Mouse (Mus musculus): ENCODE results near the gene Gm4792. TPM values are rescaled to one million over a fixed set of nuclear protein-coding genes. Genes with fewer than 3 reads are reported as not detected.

The Gm4792 gene
- polyA plus RNA-seq, 1 experiment from 2014 or later = not detected

DNA sequence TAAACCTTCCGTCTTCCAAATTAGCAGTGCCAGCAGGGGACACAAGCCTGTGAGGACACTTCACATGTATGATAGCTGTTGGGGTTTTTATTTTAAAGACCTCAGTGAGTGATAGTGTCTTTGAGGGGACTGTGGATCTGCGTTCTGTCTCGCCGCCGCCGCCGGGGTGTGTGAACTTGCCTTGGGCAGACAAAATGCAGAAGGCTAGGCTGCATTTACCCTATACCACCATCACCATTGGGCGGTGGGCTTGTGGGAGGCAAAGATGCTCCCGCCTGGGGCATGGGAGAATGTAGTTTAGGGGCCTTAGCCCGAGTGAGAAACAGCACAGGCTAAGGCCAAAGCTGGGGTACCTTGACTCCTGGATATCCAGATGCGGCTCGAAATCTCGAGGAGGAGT lies 35.9 kb downstream of the Gm4792 start:
- Histone ChIP-seq H3K4me2 (ENCODE audit: low read depth, low read length) (no peak overlapping the region), H3K9ac (replicated peaks; ENCODE audit: low read length) (no peak overlapping the region), H3K27ac (replicated peaks; ENCODE audit: low read depth, low read length) (no peak overlapping the region), H3K9me3 (replicated peaks; ENCODE audit: control insufficient read depth, low read length) (no peaks in the 10 kb centered on the region), H3K27me3 (ENCODE audit: control insufficient read depth, insufficient read depth, low read length) (no peaks in the 10 kb centered on the region), H3K36me3 (replicated peaks; ENCODE audit: control insufficient read depth, insufficient read depth, low read depth, low read length) (no peaks in the 10 kb centered on the region), H3K4me3 (ENCODE audit: low read depth, low read length) (no peak overlapping the region), H3K4me1 (ENCODE audit: control insufficient read depth, insufficient read depth, low read length) (no peaks in the 10 kb centered on the region)
- ATAC-seq (replicated peaks; ENCODE audit: insufficient number of reproducible peaks, low FRiP score, low TSS enrichment, low read depth) (no peak), DNase-seq (ENCODE audit: low spot score) (no peak)
- 90% methylated on average over 13 of the region's 13 CpGs for WGBS

DNA sequence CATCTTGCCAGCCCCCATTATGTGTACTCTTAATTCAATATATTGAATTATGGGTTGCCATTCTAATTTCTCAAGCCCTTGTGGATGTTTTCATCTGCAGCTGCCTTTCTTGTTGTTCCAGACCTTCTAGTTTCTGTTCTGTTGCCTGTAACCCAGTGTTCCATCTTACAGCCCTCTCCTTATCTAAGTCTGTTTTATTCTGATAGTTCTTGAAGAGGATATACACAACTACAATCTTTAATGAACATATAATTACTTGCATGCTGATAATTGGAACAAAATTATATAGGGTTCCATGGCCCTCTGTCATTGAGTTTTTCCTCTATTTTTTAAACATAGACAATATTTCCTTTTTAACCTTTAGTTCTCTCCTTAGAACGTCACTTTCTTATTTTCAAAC lies 38.0 kb downstream of the Gm4792 start:
- Histone ChIP-seq H3K4me2 (ENCODE audit: low read depth, low read length) (no peak overlapping the region), H3K27me3 (ENCODE audit: control insufficient read depth, insufficient read depth, low read length) (no peaks in the 10 kb centered on the region), H3K4me3 (ENCODE audit: low read depth, low read length) (no peak overlapping the region), H3K9ac (replicated peaks; ENCODE audit: low read length) (no peak overlapping the region), H3K4me1 (ENCODE audit: control insufficient read depth, insufficient read depth, low read length) (no peaks in the 10 kb centered on the region), H3K36me3 (replicated peaks; ENCODE audit: control insufficient read depth, insufficient read depth, low read depth, low read length) (no peaks in the 10 kb centered on the region), H3K9me3 (replicated peaks; ENCODE audit: control insufficient read depth, low read length) (no peaks in the 10 kb centered on the region), H3K27ac (replicated peaks; ENCODE audit: low read depth, low read length) (no peak overlapping the region)
- DNase-seq (ENCODE audit: low spot score) = no peak
- 74% methylated on average over 1 of the region's 1 CpGs for WGBS
- ATAC-seq (replicated peaks; ENCODE audit: insufficient number of reproducible peaks, low FRiP score, low TSS enrichment, low read depth) = no peak

DNA sequence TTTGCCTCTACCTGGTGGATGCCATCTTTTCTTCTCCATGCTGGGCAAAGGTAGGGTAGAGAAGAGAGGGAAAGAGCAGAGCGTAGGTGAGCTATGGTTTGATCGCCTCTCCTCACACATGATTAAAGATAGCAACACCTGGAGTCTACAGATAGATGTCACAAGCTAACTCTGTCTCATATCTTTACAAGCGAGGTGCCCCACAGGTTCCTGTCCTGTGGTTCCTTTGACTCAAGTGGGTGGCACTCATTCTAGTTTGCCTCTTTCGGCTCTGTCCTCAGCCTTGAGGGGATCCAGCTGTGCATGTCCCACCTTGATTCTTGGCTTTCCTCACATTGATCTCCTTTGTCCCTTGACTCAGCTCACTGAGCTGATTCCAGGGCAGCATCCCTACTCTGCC lies 42.0 kb downstream of the Gm4792 start:
- Histone ChIP-seq H3K4me3 (ENCODE audit: low read depth, low read length) (no peak overlapping the region), H3K36me3 (replicated peaks; ENCODE audit: control insufficient read depth, insufficient read depth, low read depth, low read length) (no peaks in the 10 kb centered on the region), H3K27ac (replicated peaks; ENCODE audit: low read depth, low read length) (no peak overlapping the region), H3K4me1 (ENCODE audit: control insufficient read depth, insufficient read depth, low read length) (no peaks in the 10 kb centered on the region), H3K27me3 (ENCODE audit: control insufficient read depth, insufficient read depth, low read length) (no peaks in the 10 kb centered on the region), H3K9me3 (replicated peaks; ENCODE audit: control insufficient read depth, low read length) (no peaks in the 10 kb centered on the region), H3K4me2 (ENCODE audit: low read depth, low read length) (no peak overlapping the region), H3K9ac (replicated peaks; ENCODE audit: low read length) (no peak overlapping the region)
- ATAC-seq (replicated peaks; ENCODE audit: insufficient number of reproducible peaks, low FRiP score, low TSS enrichment, low read depth) (no peak), DNase-seq (ENCODE audit: low spot score) (no peak)
- 89% methylated on average over 4 of the region's 4 CpGs for WGBS

DNA sequence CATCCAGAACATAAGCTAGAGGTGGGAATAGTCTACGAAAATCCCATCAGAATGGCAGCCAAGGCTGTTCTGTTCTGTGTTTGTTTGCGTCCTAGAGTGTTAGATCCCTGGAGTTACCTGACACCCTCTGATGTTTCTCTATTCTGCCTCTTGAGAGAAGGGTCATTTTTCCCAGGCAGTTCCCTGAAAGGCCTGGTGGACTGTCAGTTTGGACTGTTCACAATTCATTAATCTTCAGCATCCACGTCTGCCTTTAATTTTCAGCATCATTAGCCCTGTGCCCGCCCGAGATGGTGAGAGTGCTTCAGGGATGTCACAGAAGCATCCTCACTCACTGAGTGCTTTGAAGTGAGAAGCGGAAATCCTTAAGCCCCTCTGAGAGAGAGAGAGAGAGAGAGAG lies 42.8 kb downstream of the Gm4792 start:
- no peaks in the 10 kb centered on the region for H3K4me1 ChIP-seq (ENCODE audit: control insufficient read depth, insufficient read depth, low read length)
- H3K9ac ChIP-seq (replicated peaks; ENCODE audit: low read length) = no peak overlapping the region
- no peak for DNase-seq (ENCODE audit: low spot score)
- no peak overlapping the region for H3K4me2 ChIP-seq (ENCODE audit: low read depth, low read length)
- H3K36me3 ChIP-seq (replicated peaks; ENCODE audit: control insufficient read depth, insufficient read depth, low read depth, low read length) = no peaks in the 10 kb centered on the region
- H3K4me3 ChIP-seq (ENCODE audit: low read depth, low read length) = no peak overlapping the region
- WGBS = 46% methylated on average over 6 of the region's 6 CpGs
- no peaks in the 10 kb centered on the region for H3K9me3 ChIP-seq (replicated peaks; ENCODE audit: control insufficient read depth, low read length)
- no peak overlapping the region for H3K27ac ChIP-seq (replicated peaks; ENCODE audit: low read depth, low read length)
- H3K27me3 ChIP-seq (ENCODE audit: control insufficient read depth, insufficient read depth, low read length) = no peaks in the 10 kb centered on the region
- no peak for ATAC-seq (replicated peaks; ENCODE audit: insufficient number of reproducible peaks, low FRiP score, low TSS enrichment, low read depth)

DNA sequence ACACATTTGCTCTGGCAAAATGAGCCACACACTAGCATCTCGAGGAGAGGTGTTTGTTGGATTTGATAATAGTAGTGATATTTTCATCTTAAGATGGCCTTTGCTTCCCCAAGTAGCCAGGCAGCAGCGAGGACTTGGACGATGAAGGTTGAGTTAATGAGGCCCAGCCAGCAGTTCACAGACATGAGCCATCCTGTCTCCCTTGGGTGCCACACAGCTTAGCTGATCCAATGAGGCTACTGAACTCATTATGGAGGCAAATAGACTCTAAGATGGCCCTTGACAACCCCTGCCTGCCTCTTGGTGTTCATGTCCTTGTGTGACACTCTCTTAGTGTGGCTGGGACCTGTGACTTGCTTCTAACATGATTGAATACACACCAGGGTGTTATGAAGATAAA lies 43.7 kb downstream of the Gm4792 start:
- no peak for DNase-seq (ENCODE audit: low spot score)
- 72% methylated on average over 3 of the region's 3 CpGs for WGBS
- no peak overlapping the region for H3K9ac ChIP-seq (replicated peaks; ENCODE audit: low read length)
- H3K9me3 ChIP-seq (replicated peaks; ENCODE audit: control insufficient read depth, low read length) = no peaks in the 10 kb centered on the region
- no peaks in the 10 kb centered on the region for H3K4me1 ChIP-seq (ENCODE audit: control insufficient read depth, insufficient read depth, low read length)
- no peak overlapping the region for H3K4me3 ChIP-seq (ENCODE audit: low read depth, low read length)
- no peaks in the 10 kb centered on the region for H3K36me3 ChIP-seq (replicated peaks; ENCODE audit: control insufficient read depth, insufficient read depth, low read depth, low read length)
- H3K27me3 ChIP-seq (ENCODE audit: control insufficient read depth, insufficient read depth, low read length) = no peaks in the 10 kb centered on the region
- no peak overlapping the region for H3K4me2 ChIP-seq (ENCODE audit: low read depth, low read length)
- no peak overlapping the region for H3K27ac ChIP-seq (replicated peaks; ENCODE audit: low read depth, low read length)
- no peak for ATAC-seq (replicated peaks; ENCODE audit: insufficient number of reproducible peaks, low FRiP score, low TSS enrichment, low read depth)

DNA sequence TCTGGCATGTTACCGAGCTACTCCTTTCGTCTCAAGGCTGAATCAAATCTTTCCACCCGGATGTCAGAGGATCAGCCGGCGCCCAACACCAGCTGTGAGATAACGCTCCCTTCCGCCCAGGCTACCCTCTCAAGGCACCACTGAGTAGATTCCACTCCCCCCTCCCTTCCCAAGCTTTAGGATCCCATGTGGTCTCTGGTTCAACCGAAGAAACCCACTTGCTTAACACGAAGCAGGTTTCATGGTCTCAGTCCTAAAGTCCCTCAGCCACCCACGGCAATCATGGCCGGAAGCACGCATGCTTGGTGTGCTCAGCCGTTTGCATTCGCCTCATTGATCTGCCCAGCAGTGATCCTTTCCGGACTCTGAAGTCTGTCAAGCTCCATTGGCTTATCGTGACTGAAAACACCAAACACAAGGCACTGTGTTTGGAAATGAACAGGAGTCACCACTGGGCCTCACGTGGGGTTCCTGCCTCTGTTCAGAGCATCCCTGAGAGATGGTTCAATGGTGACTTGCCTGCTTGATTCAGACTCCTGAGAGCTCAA lies 45.2 kb downstream of the Gm4792 start:
- Histone ChIP-seq H3K36me3 (replicated peaks; ENCODE audit: control insufficient read depth, insufficient read depth, low read depth, low read length) (no peaks in the 10 kb centered on the region), H3K4me3 (ENCODE audit: low read depth, low read length) (no peak overlapping the region), H3K4me2 (ENCODE audit: low read depth, low read length) (no peak overlapping the region), H3K9me3 (replicated peaks; ENCODE audit: control insufficient read depth, low read length) (no peaks in the 10 kb centered on the region), H3K4me1 (ENCODE audit: control insufficient read depth, insufficient read depth, low read length) (no peaks in the 10 kb centered on the region), H3K9ac (replicated peaks; ENCODE audit: low read length) (no peak overlapping the region), H3K27me3 (ENCODE audit: control insufficient read depth, insufficient read depth, low read length) (no peaks in the 10 kb centered on the region), H3K27ac (replicated peaks; ENCODE audit: low read depth, low read length) (no peak overlapping the region)
- ATAC-seq (replicated peaks; ENCODE audit: insufficient number of reproducible peaks, low FRiP score, low TSS enrichment, low read depth) (no peak), DNase-seq (ENCODE audit: low spot score) (no peak)
- WGBS = 81% methylated on average over 17 of the region's 17 CpGs

DNA sequence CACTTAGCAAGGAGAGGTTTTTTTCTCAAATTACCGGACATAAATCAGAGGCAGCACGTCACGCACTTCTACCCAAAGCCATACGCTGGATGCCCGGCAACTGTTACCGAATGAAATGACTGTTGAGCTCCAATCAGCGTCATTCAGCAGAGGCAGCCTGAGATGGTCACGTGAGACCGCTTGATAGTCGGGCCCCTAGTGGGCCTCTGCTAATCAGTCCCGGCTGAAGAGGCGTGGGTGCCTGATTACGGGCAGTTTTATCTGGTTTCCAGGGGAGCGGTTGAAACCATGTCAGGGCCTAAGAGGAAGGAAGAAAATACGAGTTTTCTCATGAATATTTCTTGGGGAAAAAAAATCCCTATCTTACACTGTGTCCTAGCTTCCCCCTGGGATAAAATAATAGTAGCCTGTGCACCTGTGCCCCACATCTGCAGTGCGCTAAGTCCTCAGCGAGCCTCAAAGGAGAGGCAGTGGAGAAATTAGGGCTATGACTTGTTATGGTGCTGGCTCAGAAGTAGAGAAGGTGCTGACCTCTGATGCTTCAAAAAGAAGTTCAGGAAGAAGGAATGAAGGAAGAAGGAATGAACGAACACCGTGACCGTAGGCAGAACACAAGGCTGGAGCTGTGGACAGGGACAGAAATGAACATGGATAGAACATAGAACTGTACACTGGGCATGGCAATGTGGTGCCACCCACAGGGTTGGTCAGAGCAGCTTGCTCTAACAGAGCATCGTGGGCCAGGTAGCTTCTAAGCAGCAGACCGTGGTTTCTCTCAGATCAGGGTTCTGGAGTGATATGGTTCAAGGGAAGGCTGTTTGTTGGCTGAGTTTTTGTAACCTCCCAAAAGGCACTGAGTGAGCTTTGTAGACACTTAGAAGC lies 48.7 kb downstream of the Gm4792 start:
- Histone ChIP-seq H3K27me3 (ENCODE audit: control insufficient read depth, insufficient read depth, low read length) (no peaks in the 10 kb centered on the region), H3K4me2 (ENCODE audit: low read depth, low read length) (no peak overlapping the region), H3K36me3 (replicated peaks; ENCODE audit: control insufficient read depth, insufficient read depth, low read depth, low read length) (no peaks in the 10 kb centered on the region), H3K9me3 (replicated peaks; ENCODE audit: control insufficient read depth, low read length) (no peaks in the 10 kb centered on the region), H3K4me3 (ENCODE audit: low read depth, low read length) (no peak overlapping the region), H3K27ac (replicated peaks; ENCODE audit: low read depth, low read length) (no peak overlapping the region), H3K4me1 (ENCODE audit: control insufficient read depth, insufficient read depth, low read length) (no peaks in the 10 kb centered on the region), H3K9ac (replicated peaks; ENCODE audit: low read length) (no peak overlapping the region)
- WGBS = 47% methylated on average over 22 of the region's 22 CpGs
- DNase-seq (ENCODE audit: low spot score) = peak; percentile 81
- peak; percentile 74 for ATAC-seq (replicated peaks; ENCODE audit: insufficient number of reproducible peaks, low FRiP score, low TSS enrichment, low read depth)

DNA sequence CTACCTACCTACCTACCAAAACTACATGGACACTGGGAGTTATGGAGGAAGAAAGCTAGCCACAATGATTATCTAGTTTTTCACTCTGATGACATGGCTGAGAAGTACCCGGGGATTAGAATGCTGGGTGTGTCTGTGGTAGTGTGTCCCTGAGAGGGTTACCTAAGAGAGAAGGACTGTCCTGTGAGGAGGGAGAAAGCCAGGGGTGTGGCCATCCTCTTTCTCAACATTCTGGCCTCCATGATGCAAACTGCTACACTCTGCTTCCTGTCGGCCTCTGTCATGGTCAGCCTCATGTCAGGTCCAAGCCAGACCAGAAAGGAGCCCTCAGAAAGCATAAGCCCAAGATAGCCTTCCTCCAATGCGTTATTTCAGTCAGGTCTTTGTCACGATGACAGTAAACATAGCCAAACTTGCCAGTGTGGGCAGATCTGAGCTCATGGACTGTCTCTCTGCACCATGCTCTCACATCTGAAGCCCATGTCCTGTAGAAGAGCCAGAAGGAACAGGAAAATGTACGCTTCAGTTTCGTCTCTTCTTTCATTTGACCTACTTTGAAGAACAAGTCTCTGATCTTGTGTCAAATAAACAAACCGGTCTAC lies 50.7 kb downstream of the Gm4792 start:
- Histone ChIP-seq H3K4me1 (ENCODE audit: control insufficient read depth, insufficient read depth, low read length) (no peaks in the 10 kb centered on the region), H3K4me2 (ENCODE audit: low read depth, low read length) (no peak overlapping the region), H3K9ac (replicated peaks; ENCODE audit: low read length) (no peak overlapping the region), H3K27me3 (ENCODE audit: control insufficient read depth, insufficient read depth, low read length) (no peaks in the 10 kb centered on the region), H3K4me3 (ENCODE audit: low read depth, low read length) (no peak overlapping the region), H3K9me3 (replicated peaks; ENCODE audit: control insufficient read depth, low read length) (no peaks in the 10 kb centered on the region), H3K27ac (replicated peaks; ENCODE audit: low read depth, low read length) (no peak overlapping the region), H3K36me3 (replicated peaks; ENCODE audit: control insufficient read depth, insufficient read depth, low read depth, low read length) (no peaks in the 10 kb centered on the region)
- ATAC-seq (replicated peaks; ENCODE audit: insufficient number of reproducible peaks, low FRiP score, low TSS enrichment, low read depth) (no peak), DNase-seq (ENCODE audit: low spot score) (no peak)
- WGBS = 86% methylated on average over 7 of the region's 7 CpGs

All from embryonic facial prominence, embryonic 11.5 days (tissue).